Mouse (Mus musculus) C2C12 (cell line): Measurements from ENCODE around the gene Gm609.

Source experiments
- CTCF ChIP-seq: IDR thresholded peaks from one replicate; pipeline ENCODE4 v1.5.1; 2011; ENCODE audit not compliant: control insufficient read depth, insufficient read depth, insufficient read length
- MAX ChIP-seq: IDR thresholded peaks from one replicate; pipeline ENCODE4 v1.6.1; 2011; ENCODE audit warnings: mild to moderate bottlenecking, control low read depth
- MYOD1 ChIP-seq: IDR thresholded peaks from one replicate; pipeline ENCODE4 v1.6.1; 2011; ENCODE audit warnings: low read depth; ENCODE audit not compliant: control insufficient read depth, insufficient read length
- MYOG ChIP-seq: IDR thresholded peaks from one replicate; pipeline ENCODE4 v1.6.1; 2011; ENCODE audit not compliant: control insufficient read depth, insufficient read length; ENCODE audit errors: extremely low read depth
- USF1 ChIP-seq: IDR thresholded peaks from one replicate; pipeline ENCODE4 v1.6.1; 2011; ENCODE audit warnings: low read depth, mild to moderate bottlenecking, control low read depth, moderate library complexity

DNA sequence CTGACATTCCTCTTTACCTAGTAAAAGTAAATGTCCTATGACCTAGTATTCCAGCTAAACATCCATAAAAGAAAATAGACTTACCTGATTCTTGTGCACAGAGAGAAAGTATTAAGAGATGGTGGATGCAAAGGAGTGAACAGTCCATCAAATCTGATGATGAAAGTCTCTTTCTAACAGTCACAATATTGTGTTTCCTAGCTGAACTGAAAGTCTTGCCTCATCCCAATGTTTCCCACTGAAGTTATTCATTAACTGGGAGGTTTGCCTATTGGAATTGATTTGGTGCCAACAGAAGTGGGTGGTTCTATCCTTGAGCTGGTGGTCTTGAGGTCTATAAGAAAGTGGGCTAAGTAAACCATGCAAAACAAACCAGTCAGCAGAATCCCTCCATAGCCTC is 38.0 kb downstream of the Gm609 start:
- TF ChIP-seq MYOD1 = no peak
- no peak for TF ChIP-seq CTCF
- no peak for TF ChIP-seq MYOG
- no peak for TF ChIP-seq USF1
- no peak for TF ChIP-seq MAX
